Mouse (Mus musculus) cerebellum, adult 2 months (tissue): Measurements from ENCODE around the gene Cdh7.

Source experiments
- CTCF ChIP-seq: fragments of 200-500 bp; IDR thresholded peaks from 2 replicates; pipeline ENCODE4 v1.5.1; 2011; ENCODE audit warnings: low read depth, mild to moderate bottlenecking, control low read depth, low read length, moderate library complexity, borderline replicate concordance; ENCODE audit not compliant: insufficient read depth
- POLR2A ChIP-seq: fragments of 200-500 bp; IDR thresholded peaks from 2 replicates; pipeline ENCODE4 v1.6.1; 2011; ENCODE audit warnings: low read length, control low read depth, borderline replicate concordance; ENCODE audit not compliant: insufficient read depth

- TF ChIP-seq POLR2A (no peak), CTCF (no peak)
These were observed 29.9 kb downstream of the Cdh7 start for GRCm38 (mm10) chr1:110012153-110012552.
